Mouse (Mus musculus): ENCODE measurements at regions not wholly inside any gene's neighbourhood (a gene's known extent, or its start where the extent isn't known, plus 50 kb on each side); places are given as distances from the start of the nearest gene placed in this dataset.

DNA sequence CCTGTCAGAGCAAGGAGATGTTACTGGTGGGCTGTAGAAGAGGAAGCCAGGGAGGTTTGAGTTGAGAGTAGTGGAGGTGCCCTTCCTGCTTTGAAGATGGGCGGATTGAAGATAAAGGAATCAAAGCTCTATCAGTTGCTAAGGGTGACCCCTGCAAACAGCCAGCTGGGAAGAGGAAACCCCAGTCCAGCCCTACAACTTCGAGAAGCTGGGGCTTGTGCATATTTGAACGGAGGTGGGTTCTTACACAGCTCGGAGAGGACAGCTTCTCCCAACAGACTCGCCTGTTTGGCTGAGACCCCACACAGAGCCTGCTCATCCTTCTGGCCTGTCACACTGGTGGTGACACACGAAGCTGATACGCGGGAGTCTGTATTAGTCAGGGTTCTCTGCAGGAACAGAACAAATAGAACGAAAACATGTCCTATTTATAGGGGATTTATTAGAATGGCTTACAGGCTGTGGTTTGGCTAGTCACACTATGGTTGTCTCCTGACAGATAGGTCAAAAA, 60.6 kb upstream of the Slc25a33 start:
- Histone ChIP-seq H3K4me2 (replicated peaks; ENCODE audit: low read depth) (no peak overlapping the region), H3K9me3 (ENCODE audit: control insufficient read depth, low read length) (no peaks in the 10 kb centered on the region), H3K36me3 (ENCODE audit: control insufficient read depth, insufficient read depth, low read length) (no peaks in the 10 kb centered on the region), H3K4me3 (ENCODE audit: low read depth, low read length) (no peak overlapping the region), H3K27ac (replicated peaks) (no peak overlapping the region), H3K9ac (ENCODE audit: low read length) (no peak overlapping the region), H3K4me1 (replicated peaks; ENCODE audit: control insufficient read depth, insufficient read depth) (no peaks in the 10 kb centered on the region), H3K27me3 (ENCODE audit: control insufficient read depth, insufficient read depth, low read length) (no peaks in the 10 kb centered on the region)
- no peak for DNase-seq (ENCODE audit: low spot score)
- no peak for ATAC-seq (ENCODE audit: low FRiP score, low TSS enrichment)
- TF ChIP-seq EP300 (optimal IDR thresholded peaks at IDR 0.05) (no peak), CTCF (IDR thresholded peaks at IDR 0.05; ENCODE audit: low read depth) (no peak)
- WGBS = 51% methylated on average over 9 of the region's 9 CpGs

DNA sequence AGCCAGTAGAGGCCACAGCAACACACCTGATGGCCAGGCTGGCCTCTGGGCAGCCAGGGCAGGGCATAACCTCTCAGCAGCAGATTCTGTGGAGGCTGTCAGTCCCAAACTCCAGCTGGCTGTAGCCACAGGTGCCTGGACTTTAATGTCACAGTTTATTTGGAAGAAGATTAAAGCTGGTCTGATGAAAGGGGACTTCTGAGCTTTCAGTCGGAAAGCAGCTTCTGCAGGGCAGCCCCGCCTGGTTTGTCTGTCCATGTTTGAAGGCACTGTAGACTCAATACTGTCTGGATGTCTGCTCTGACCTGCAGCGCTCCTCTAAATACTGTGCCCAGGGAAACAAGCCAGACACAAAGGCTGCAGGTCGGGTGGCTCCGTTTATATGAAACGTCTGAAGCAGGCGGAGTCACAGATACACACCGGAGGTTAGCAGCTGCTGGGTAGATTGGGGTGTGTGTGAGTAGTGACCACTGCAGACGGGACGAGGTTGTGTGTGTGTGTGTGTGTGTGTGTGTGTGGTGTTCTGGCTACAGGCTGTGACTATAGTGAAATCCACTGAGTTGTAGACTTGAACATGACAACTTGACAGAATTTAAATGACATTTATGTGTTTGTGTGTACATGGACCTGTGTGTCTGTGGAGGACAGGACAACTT, 58.5 kb upstream of the Slc25a33 start:
- WGBS = 15% methylated on average over 10 of the region's 10 CpGs
- no peak for DNase-seq (ENCODE audit: low spot score)
- no peaks in the 10 kb centered on the region for H3K36me3 ChIP-seq (ENCODE audit: control insufficient read depth, insufficient read depth, low read length)
- no peaks in the 10 kb centered on the region for H3K9me3 ChIP-seq (ENCODE audit: control insufficient read depth, low read length)
- H3K4me3 ChIP-seq (ENCODE audit: low read depth, low read length) = no peak overlapping the region
- TF ChIP-seq EP300 (optimal IDR thresholded peaks at IDR 0.05) = no peak
- H3K27ac ChIP-seq (replicated peaks) = no peak overlapping the region
- no peaks in the 10 kb centered on the region for H3K27me3 ChIP-seq (ENCODE audit: control insufficient read depth, insufficient read depth, low read length)
- no peak for ATAC-seq (ENCODE audit: low FRiP score, low TSS enrichment)
- no peaks in the 10 kb centered on the region for H3K4me1 ChIP-seq (replicated peaks; ENCODE audit: control insufficient read depth, insufficient read depth)
- no peak overlapping the region for H3K9ac ChIP-seq (ENCODE audit: low read length)
- H3K4me2 ChIP-seq (replicated peaks; ENCODE audit: low read depth) = no peak overlapping the region

DNA sequence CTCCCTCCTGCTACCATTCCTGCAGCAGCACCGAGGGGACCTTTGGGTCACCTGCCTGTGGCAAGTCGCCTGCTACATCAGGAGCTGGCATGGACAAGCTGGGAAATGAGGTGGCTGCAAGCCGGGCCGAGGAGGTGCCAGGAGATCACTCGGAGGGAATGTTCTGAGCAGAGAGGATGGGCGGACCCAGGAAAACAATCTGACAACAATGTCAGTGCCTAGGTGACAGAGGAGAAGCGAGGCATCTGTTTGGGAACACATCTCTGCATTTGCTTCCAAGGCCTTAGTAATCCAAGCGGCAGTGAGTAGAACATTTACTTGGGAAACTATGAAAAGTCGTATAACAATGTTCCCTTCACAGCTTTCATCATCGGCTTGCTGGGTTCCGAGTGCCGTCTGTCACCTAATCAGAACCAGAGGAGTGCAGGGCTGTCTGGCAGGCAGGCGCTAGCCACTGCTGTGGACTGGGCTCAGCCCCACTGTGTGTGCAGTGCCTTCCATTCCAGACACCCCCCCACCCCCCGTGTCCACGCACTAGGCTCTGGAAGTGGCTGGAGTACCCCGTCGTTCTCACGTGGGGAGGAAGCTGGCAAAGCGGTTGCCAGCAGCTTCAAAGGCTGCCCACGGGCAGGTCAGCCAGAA, 56.6 kb upstream of the Slc25a33 start:
- Histone ChIP-seq H3K27me3 (ENCODE audit: control insufficient read depth, insufficient read depth, low read length) (no peaks in the 10 kb centered on the region), H3K9me3 (ENCODE audit: control insufficient read depth, low read length) (no peaks in the 10 kb centered on the region), H3K4me2 (replicated peaks; ENCODE audit: low read depth) (no peak overlapping the region), H3K9ac (ENCODE audit: low read length) (no peak overlapping the region), H3K36me3 (ENCODE audit: control insufficient read depth, insufficient read depth, low read length) (no peaks in the 10 kb centered on the region), H3K4me3 (ENCODE audit: low read depth, low read length) (no peak overlapping the region), H3K4me1 (replicated peaks; ENCODE audit: control insufficient read depth, insufficient read depth) (no peaks in the 10 kb centered on the region), H3K27ac (replicated peaks) (no peak overlapping the region; the same call in 1 of the 2 replicates)
- whole genome bisulfite sequencing = 66% methylated on average over 20 of the region's 20 CpGs
- no peak for DNase-seq (ENCODE audit: low spot score)
- TF ChIP-seq CTCF (IDR thresholded peaks at IDR 0.05; ENCODE audit: low read depth) (no peak), EP300 (optimal IDR thresholded peaks at IDR 0.05) (no peak)
- ATAC-seq (ENCODE audit: low FRiP score, low TSS enrichment) = no peak

DNA sequence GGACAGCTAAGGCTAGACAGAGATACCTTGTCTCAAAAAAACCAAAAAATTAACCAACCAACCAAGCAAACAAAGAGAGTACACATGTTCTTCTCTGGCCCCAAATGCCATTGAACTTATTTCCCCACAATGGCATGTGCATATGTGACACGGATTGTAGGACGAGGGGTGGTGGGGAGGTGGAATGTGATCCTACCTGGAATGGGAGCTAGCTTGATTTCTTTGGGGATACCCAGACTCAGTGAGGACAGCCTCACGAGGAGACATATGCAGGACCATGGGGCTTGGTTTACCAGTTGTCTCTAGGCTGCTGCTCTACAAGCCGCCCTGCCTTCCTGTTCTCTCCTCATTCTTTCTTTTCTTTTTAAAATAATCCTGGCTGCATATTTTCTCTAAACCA, 55.9 kb upstream of the Slc25a33 start:
- DNase-seq (ENCODE audit: low spot score) (no peak), ATAC-seq (ENCODE audit: low FRiP score, low TSS enrichment) (no peak)
- TF ChIP-seq EP300 (optimal IDR thresholded peaks at IDR 0.05) = no peak
- TF ChIP-seq CTCF (IDR thresholded peaks at IDR 0.05; ENCODE audit: low read depth) = no peak
- Histone ChIP-seq H3K9me3 (ENCODE audit: control insufficient read depth, low read length) (no peaks in the 10 kb centered on the region), H3K27me3 (ENCODE audit: control insufficient read depth, insufficient read depth, low read length) (no peaks in the 10 kb centered on the region), H3K9ac (ENCODE audit: low read length) (no peak overlapping the region), H3K36me3 (ENCODE audit: control insufficient read depth, insufficient read depth, low read length) (no peaks in the 10 kb centered on the region), H3K4me1 (replicated peaks; ENCODE audit: control insufficient read depth, insufficient read depth) (no peaks in the 10 kb centered on the region), H3K4me3 (ENCODE audit: low read depth, low read length) (no peak overlapping the region), H3K27ac (replicated peaks) (no peak overlapping the region), H3K4me2 (replicated peaks; ENCODE audit: low read depth) (no peak overlapping the region)
- WGBS = 92% methylated on average over 4 of the region's 4 CpGs

DNA sequence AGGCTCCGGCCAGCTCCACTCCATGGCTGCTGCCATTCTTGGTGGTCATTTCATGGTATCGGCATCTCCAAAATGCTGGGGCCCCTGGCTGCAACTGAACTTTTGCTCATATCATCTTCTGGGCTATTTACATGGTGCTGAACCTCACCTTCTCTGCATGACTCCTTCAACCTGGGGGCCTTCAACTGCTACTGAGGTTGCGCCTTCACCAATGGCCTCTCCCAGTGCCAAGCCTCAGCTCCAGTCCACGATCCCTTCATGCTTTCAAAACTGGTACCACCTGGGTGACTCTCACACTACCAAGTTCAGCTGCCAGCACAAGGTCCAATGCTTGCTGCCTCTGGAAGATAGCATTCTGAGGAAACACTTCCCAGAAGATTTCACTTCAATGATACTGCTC, 53.7 kb upstream of the Slc25a33 start:
- H3K9ac ChIP-seq (ENCODE audit: low read length) = no peak overlapping the region
- no peak overlapping the region for H3K27ac ChIP-seq (replicated peaks)
- H3K36me3 ChIP-seq (ENCODE audit: control insufficient read depth, insufficient read depth, low read length) = no peaks in the 10 kb centered on the region
- no peaks in the 10 kb centered on the region for H3K9me3 ChIP-seq (ENCODE audit: control insufficient read depth, low read length)
- no peak overlapping the region for H3K4me2 ChIP-seq (replicated peaks; ENCODE audit: low read depth)
- 98% methylated on average over 4 of the region's 4 CpGs for WGBS
- no peak for DNase-seq (ENCODE audit: low spot score)
- no peak for ATAC-seq (ENCODE audit: low FRiP score, low TSS enrichment)
- H3K4me1 ChIP-seq (replicated peaks; ENCODE audit: control insufficient read depth, insufficient read depth) = no peaks in the 10 kb centered on the region; the same call in 1 of the 2 replicates
- no peaks in the 10 kb centered on the region for H3K27me3 ChIP-seq (ENCODE audit: control insufficient read depth, insufficient read depth, low read length)
- H3K4me3 ChIP-seq (ENCODE audit: low read depth, low read length) = no peak overlapping the region
- TF ChIP-seq EP300 (optimal IDR thresholded peaks at IDR 0.05) = no peak
- TF ChIP-seq CTCF (IDR thresholded peaks at IDR 0.05; ENCODE audit: low read depth) = no peak

Data from stomach, postnatal 0 days (tissue).